Mouse (Mus musculus): ENCODE data around the gene Kantr. TPM values are rescaled to one million over a fixed set of nuclear protein-coding genes. Genes with fewer than 3 reads are reported as not detected.
A peak's percentile ranks its signal among the peaks of the same experiment; 100 is the strongest.
"Not testable (repeated sequence)": the region's sequence is repeated elsewhere in the genome, so short reads cannot be mapped to it uniquely, and the experiment has no call there.

The Kantr gene
- polyA plus RNA-seq, 1 experiment from 2014 or later: 10.9 TPM

- Histone ChIP-seq H3K4me2 (peak overlapping the region; percentile 63), H3K9ac (peak overlapping the region; percentile 73), H3K27me3 (replicated peaks) (peaks cover 34% of the 10 kb centered on the region), H3K9me3 (replicated peaks) (no peaks in the 10 kb centered on the region), H3K27ac (ENCODE audit: poor library complexity, severe bottlenecking) (peak overlapping the region; percentile 86), H3K4me3 (peak overlapping the region; percentile 34), H3K36me3 (peaks cover 23% of the 10 kb centered on the region), H3K4me1 (replicated peaks) (peaks cover 12% of the 10 kb centered on the region; the same call in 1 of the 2 replicates)
- ATAC-seq (ENCODE audit: insufficient number of reproducible peaks, low FRiP score): peak; percentile 98
- 16% methylated on average over 33 of the region's 33 CpGs for WGBS
Observed at GRCm38 (mm10) chrX:152336546-152337332, 9.4 kb upstream of the Kantr start.

- WGBS: 36% methylated on average over 4 of the region's 4 CpGs
- peaks cover 28% of the 10 kb centered on the region for H3K27me3 ChIP-seq (replicated peaks)
- peak overlapping the region; percentile 34 for H3K4me3 ChIP-seq
- not testable (repeated sequence) for H3K27ac ChIP-seq (ENCODE audit: poor library complexity, severe bottlenecking); H3K9ac ChIP-seq; ATAC-seq (ENCODE audit: insufficient number of reproducible peaks, low FRiP score); H3K4me1 ChIP-seq (replicated peaks); H3K9me3 ChIP-seq (replicated peaks)
- H3K4me2 ChIP-seq: peak overlapping the region; percentile 63
- H3K36me3 ChIP-seq: peaks cover 23% of the 10 kb centered on the region
Observed at GRCm38 (mm10) chrX:152336123-152336522, 8.8 kb upstream of the Kantr start.

GRCm38 (mm10) chrX:152329400-152329799 lies 2.1 kb upstream of the Kantr start:
- not testable (repeated sequence) for H3K9me3 ChIP-seq (replicated peaks); H3K36me3 ChIP-seq; H3K4me1 ChIP-seq (replicated peaks); H3K4me3 ChIP-seq; H3K27ac ChIP-seq (ENCODE audit: poor library complexity, severe bottlenecking); H3K9ac ChIP-seq; ATAC-seq (ENCODE audit: insufficient number of reproducible peaks, low FRiP score); H3K4me2 ChIP-seq
- H3K27me3 ChIP-seq (replicated peaks): peaks cover 29% of the 10 kb centered on the region

- peaks cover 26% of the 10 kb centered on the region for H3K27me3 ChIP-seq (replicated peaks)
- 18% methylated on average over 8 of the region's 8 CpGs for WGBS
- H3K4me3 ChIP-seq: peak overlapping the region; percentile 71
- H3K4me1 ChIP-seq (replicated peaks): no peaks in the 10 kb centered on the region
- no peaks in the 10 kb centered on the region for H3K36me3 ChIP-seq
- no peaks in the 10 kb centered on the region for H3K9me3 ChIP-seq (replicated peaks)
- 0 out of 2 replicates have a peak, but pooled peaks have one; percentile 18 for ATAC-seq (ENCODE audit: insufficient number of reproducible peaks, low FRiP score)
- peak overlapping the region; percentile 38; the same call in 1 of the 2 replicates for H3K27ac ChIP-seq (ENCODE audit: poor library complexity, severe bottlenecking)
- H3K9ac ChIP-seq: 0 out of 2 replicates have a peak overlapping the region, but pooled peaks have one; percentile 24
- H3K4me2 ChIP-seq: peak overlapping the region; percentile 71
Observed at GRCm38 (mm10) chrX:152327689-152328052, 376 bp upstream of the Kantr start.

GRCm38 (mm10) chrX:152323584-152323983 lies 3.7 kb downstream of the Kantr start:
- WGBS: 95% methylated on average over 1 of the region's 1 CpGs
- H3K27ac ChIP-seq (ENCODE audit: poor library complexity, severe bottlenecking): no peak overlapping the region
- H3K9me3 ChIP-seq (replicated peaks): no peaks in the 10 kb centered on the region
- H3K27me3 ChIP-seq (replicated peaks): peaks cover 17% of the 10 kb centered on the region; the same call in 1 of the 2 replicates
- no peak for ATAC-seq (ENCODE audit: insufficient number of reproducible peaks, low FRiP score)
- H3K4me3 ChIP-seq: no peak overlapping the region
- no peaks in the 10 kb centered on the region for H3K36me3 ChIP-seq
- H3K9ac ChIP-seq: no peak overlapping the region
- H3K4me1 ChIP-seq (replicated peaks): no peaks in the 10 kb centered on the region
- no peak overlapping the region for H3K4me2 ChIP-seq

GRCm38 (mm10) chrX:152322776-152323175 lies 4.5 kb downstream of the Kantr start:
- H3K27ac ChIP-seq (ENCODE audit: poor library complexity, severe bottlenecking): no peak overlapping the region
- ATAC-seq (ENCODE audit: insufficient number of reproducible peaks, low FRiP score): no peak
- no peaks in the 10 kb centered on the region for H3K9me3 ChIP-seq (replicated peaks)
- WGBS: 45% methylated on average over 2 of the region's 2 CpGs
- H3K36me3 ChIP-seq: no peaks in the 10 kb centered on the region
- H3K27me3 ChIP-seq (replicated peaks): peaks cover 17% of the 10 kb centered on the region; the same call in 1 of the 2 replicates
- no peak overlapping the region for H3K4me2 ChIP-seq
- no peak overlapping the region for H3K9ac ChIP-seq
- H3K4me1 ChIP-seq (replicated peaks): no peaks in the 10 kb centered on the region
- H3K4me3 ChIP-seq: no peak overlapping the region

GRCm38 (mm10) chrX:152320535-152320934 lies 6.8 kb downstream of the Kantr start:
- Histone ChIP-seq H3K36me3 (no peaks in the 10 kb centered on the region; the same call in 1 of the 2 replicates), H3K27me3 (replicated peaks) (peaks cover 3% of the 10 kb centered on the region; the same call in 1 of the 2 replicates), H3K4me2 (no peak overlapping the region), H3K4me3 (no peak overlapping the region), H3K4me1 (replicated peaks) (no peaks in the 10 kb centered on the region), H3K9me3 (replicated peaks) (no peaks in the 10 kb centered on the region), H3K27ac (ENCODE audit: poor library complexity, severe bottlenecking) (no peak overlapping the region), H3K9ac (no peak overlapping the region)
- WGBS: 72% methylated on average over 4 of the region's 4 CpGs
- no peak for ATAC-seq (ENCODE audit: insufficient number of reproducible peaks, low FRiP score)

- Histone ChIP-seq H3K4me1 (replicated peaks) (no peaks in the 10 kb centered on the region), H3K9ac (no peak overlapping the region), H3K4me3 (no peak overlapping the region), H3K27me3 (replicated peaks) (no peaks in the 10 kb centered on the region), H3K4me2 (no peak overlapping the region), H3K27ac (ENCODE audit: poor library complexity, severe bottlenecking) (no peak overlapping the region), H3K9me3 (replicated peaks) (no peaks in the 10 kb centered on the region), H3K36me3 (no peaks in the 10 kb centered on the region)
- 0 out of 2 replicates have a peak, but pooled peaks have one; percentile 48 for ATAC-seq (ENCODE audit: insufficient number of reproducible peaks, low FRiP score)
- WGBS: 52% methylated on average over 2 of the region's 2 CpGs
Observed at GRCm38 (mm10) chrX:152307942-152308341, 19.4 kb downstream of the Kantr start.

- peak; percentile 66; the same call in 1 of the 2 replicates for ATAC-seq (ENCODE audit: insufficient number of reproducible peaks, low FRiP score)
- Histone ChIP-seq H3K4me1 (replicated peaks) (no peaks in the 10 kb centered on the region), H3K4me2 (no peak overlapping the region), H3K36me3 (no peaks in the 10 kb centered on the region), H3K4me3 (no peak overlapping the region), H3K27ac (ENCODE audit: poor library complexity, severe bottlenecking) (no peak overlapping the region), H3K9me3 (replicated peaks) (no peaks in the 10 kb centered on the region), H3K27me3 (replicated peaks) (no peaks in the 10 kb centered on the region), H3K9ac (no peak overlapping the region)
Observed at GRCm38 (mm10) chrX:152307371-152307770, 19.9 kb downstream of the Kantr start.

- H3K27me3 ChIP-seq (replicated peaks): no peaks in the 10 kb centered on the region
- H3K9ac ChIP-seq: no peak overlapping the region
- no peaks in the 10 kb centered on the region for H3K9me3 ChIP-seq (replicated peaks)
- no peak overlapping the region for H3K4me2 ChIP-seq
- no peaks in the 10 kb centered on the region for H3K36me3 ChIP-seq
- H3K27ac ChIP-seq (ENCODE audit: poor library complexity, severe bottlenecking): no peak overlapping the region
- 84% methylated on average over 2 of the region's 2 CpGs for WGBS
- no peak overlapping the region for H3K4me3 ChIP-seq
- ATAC-seq (ENCODE audit: insufficient number of reproducible peaks, low FRiP score): no peak
- no peaks in the 10 kb centered on the region for H3K4me1 ChIP-seq (replicated peaks)
Observed at GRCm38 (mm10) chrX:152306224-152306623, 21.1 kb downstream of the Kantr start.

GRCm38 (mm10) chrX:152287026-152287425 lies 40.3 kb downstream of the Kantr start:
- ATAC-seq (ENCODE audit: insufficient number of reproducible peaks, low FRiP score); H3K4me3 ChIP-seq: not testable (repeated sequence)

More at GRCm38 (mm10) chrX:152287026-152287425, 40.3 kb downstream of the Kantr start:
- WGBS: 64% methylated on average over 1 of the region's 1 CpGs
- not testable (repeated sequence) for H3K4me2 ChIP-seq; H3K27ac ChIP-seq (ENCODE audit: poor library complexity, severe bottlenecking); H3K27me3 ChIP-seq (replicated peaks); H3K9me3 ChIP-seq (replicated peaks); H3K4me1 ChIP-seq (replicated peaks); H3K9ac ChIP-seq; H3K36me3 ChIP-seq
